Comparison of ENCODE assay signal across 8 mouse cellular contexts in genomic region chr6:47595696-47596095, GRCm38 (mm10). TPM values are rescaled to one million over a fixed set of nuclear protein-coding genes. Genes with fewer than 3 reads are reported as not detected.
DNase-seq lines count a peak whose midpoint lies in the region; ATAC-seq and TF ChIP-seq lines count a peak whose summit lies in the region.

No protein-coding gene starts in this region.

- H3K27ac ChIP-seq in cerebellum, adult 2 months (ENCODE audit: insufficient read depth, low read length) = no peak overlapping the region
- H3K27ac ChIP-seq in stomach, embryonic 14.5 days (ENCODE audit: low read length) = peak overlapping the region; percentile 94

- H3K4me2 ChIP-seq in stomach, embryonic 14.5 days (replicated peaks; ENCODE audit: low read depth, low read length) = peak overlapping the region; percentile 78

- WGBS in cerebellum, adult 2 months = under 1% methylated on average over 6 of the region's 6 CpGs
- 3% methylated on average over 6 of the region's 6 CpGs for WGBS in stomach, embryonic 14.5 days

- no peak for DNase-seq in cerebellum, adult 2 months
- no peak for DNase-seq in cerebellum, adult 11 months
- DNase-seq in right cerebral cortex, postnatal 14 days = peak; percentile 4
- no peak for DNase-seq in right cerebral cortex, postnatal 25 days
- DNase-seq in liver = peak; percentile 62
- DNase-seq in layer of hippocampus, postnatal 25 days (ENCODE audit: extremely low spot score in 1 of 2, low spot score in 1 of 2) = no peak

- H3K9ac ChIP-seq in stomach, embryonic 14.5 days (replicated peaks; ENCODE audit: low read depth, low read length) = peak overlapping the region; percentile 90

- peaks cover 5% of the 10 kb centered on the region for H3K36me3 ChIP-seq in erythroblast, embryonic 14.5 days (ENCODE audit: control insufficient read depth)
- no peaks in the 10 kb centered on the region for H3K36me3 ChIP-seq in stomach, embryonic 14.5 days (ENCODE audit: control insufficient read depth, insufficient read depth, low read length)

- no peaks in the 10 kb centered on the region for H3K27me3 ChIP-seq in cerebellum, adult 2 months (ENCODE audit: control insufficient read depth, insufficient read depth, low read length)
- no peaks in the 10 kb centered on the region; the same call in 1 of the 2 replicates for H3K27me3 ChIP-seq in erythroblast, embryonic 14.5 days (ENCODE audit: control insufficient read depth)
- H3K27me3 ChIP-seq in stomach, embryonic 14.5 days (ENCODE audit: control insufficient read depth, insufficient read depth, low read length) = no peaks in the 10 kb centered on the region

- H3K9me3 ChIP-seq in erythroblast, embryonic 14.5 days (ENCODE audit: control insufficient read depth, low read length) = no peaks in the 10 kb centered on the region
- no peaks in the 10 kb centered on the region for H3K9me3 ChIP-seq in stomach, embryonic 14.5 days (ENCODE audit: control insufficient read depth, low read depth, low read length)

- H3K4me3 ChIP-seq in cerebellum, adult 2 months (replicated peaks; ENCODE audit: insufficient read depth, low read depth, low read length) = peak overlapping the region; percentile 66
- H3K4me3 ChIP-seq in erythroblast, embryonic 14.5 days (replicated peaks) = peak overlapping the region; percentile 95
- H3K4me3 ChIP-seq in stomach, embryonic 14.5 days (ENCODE audit: low read depth, low read length) = peak overlapping the region; percentile 53

- TF ChIP-seq CTCF in cerebellum, adult 2 months (IDR thresholded peaks at IDR 0.05; ENCODE audit: borderline replicate concordance, insufficient read depth, low read depth, low read length) = no peak

- TF ChIP-seq POLR2A in cerebellum, adult 2 months (IDR thresholded peaks at IDR 0.05; ENCODE audit: borderline replicate concordance, insufficient read depth, low read length) = no peak

- ATAC-seq in stomach, embryonic 14.5 days (ENCODE audit: insufficient number of reproducible peaks, insufficient read depth, low FRiP score, low read depth) = no peak

- H3K4me1 ChIP-seq in cerebellum, adult 2 months (ENCODE audit: control insufficient read depth, insufficient read depth, low read length) = no peaks in the 10 kb centered on the region
- peaks cover 32% of the 10 kb centered on the region for H3K4me1 ChIP-seq in erythroblast, embryonic 14.5 days (ENCODE audit: control insufficient read depth)
- H3K4me1 ChIP-seq in stomach, embryonic 14.5 days (ENCODE audit: control insufficient read depth, insufficient read depth, low read length) = 0 out of 2 replicates have a peak, but pooled peaks cover 3% of the 10 kb centered on the region

RNA-seq across cellular contexts. Expression of gene Ezh2, which starts 0.6 kb away (rescaled TPM):
- 24.3 and 24.4 TPM in 2 replicates for polyA plus RNA-seq in cerebellum, adult 2 months (2012; rRNA removed)
- polyA plus RNA-seq in erythroblast, embryonic 14.5 days (2012) = 2.1 and 3.7 TPM in 2 replicates
- polyA plus RNA-seq in stomach, embryonic 14.5 days (2014; fragmentation: Nextera tagmentation; extraction: Ambion mirVana) = 87.7 and 97.6 TPM in 2 replicates
- 10 to 100 TPM; 16.5 to 17.1 TPM for total RNA-seq in layer of hippocampus, postnatal 25 days (2021)

Comparison
In these comparisons a context has a peak if more than half of its experiments do, and no peak if none do; other contexts are left out.
1. DNase-seq: peak in right cerebral cortex, postnatal 14 days (single experiment) and liver (single experiment); none in cerebellum, adult 2 months (0 of 2), cerebellum, adult 11 months (single experiment), right cerebral cortex, postnatal 25 days (single experiment) and layer of hippocampus, postnatal 25 days (0 of 2).
2. Peak in every context shown above with its lines, with median percentiles within 50 percentile points of each other: H3K4me3 ChIP-seq.